Mouse (Mus musculus): ENCODE data around the gene Tex261.

DNA sequence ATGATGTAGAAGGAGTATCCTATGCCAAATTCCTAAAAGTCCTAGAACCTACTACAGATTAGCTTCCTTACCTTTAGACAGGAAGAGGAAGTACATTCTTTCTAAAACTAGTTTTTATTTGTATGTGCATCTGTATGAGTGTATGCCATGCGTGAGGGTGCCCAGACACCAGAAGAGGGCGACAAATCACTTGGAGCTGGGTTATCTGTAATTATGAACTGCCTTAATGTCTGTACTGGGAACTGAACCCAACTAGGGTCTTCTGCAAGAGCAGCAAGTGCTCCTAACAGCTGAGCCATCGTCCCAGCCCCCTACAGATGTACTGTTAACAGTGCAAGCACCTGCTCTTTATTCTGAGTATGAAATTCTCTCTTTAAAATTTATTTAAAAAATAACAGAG is 40.2 kb upstream of the Tex261 start:
- no peak for TF ChIP-seq CTCF (IDR thresholded peaks at IDR 0.05)
- TF ChIP-seq EP300 (IDR thresholded peaks at IDR 0.05): no peak

Data from lung, postnatal 0 days (tissue).